Mouse (Mus musculus): ENCODE measurements around the gene Limd1.

The Limd1 gene

GRCm38 (mm10) chr9:123518969-123519894 lies 40.7 kb downstream of the Limd1 start:
- 83% methylated on average over 13 of the region's 13 CpGs for WGBS

GRCm38 (mm10) chr9:123520735-123521134 lies 42.2 kb downstream of the Limd1 start:
- WGBS, result 88% methylated on average over 3 of the region's 3 CpGs

GRCm38 (mm10) chr9:123523676-123524075 lies 45.2 kb downstream of the Limd1 start:
- WGBS, result 44% methylated on average over 3 of the region's 3 CpGs

GRCm38 (mm10) chr9:123525095-123525494 lies 46.6 kb downstream of the Limd1 start:
- 0% methylated on average over 1 of the region's 1 CpGs for WGBS

- 69% methylated on average over 5 of the region's 5 CpGs for WGBS
These were observed 48.0 kb downstream of the Limd1 start for GRCm38 (mm10) chr9:123526502-123526901.

- WGBS, result 15% methylated on average over 6 of the region's 6 CpGs
These were observed 49.8 kb downstream of the Limd1 start for GRCm38 (mm10) chr9:123528087-123528925.

- under 1% methylated on average over 17 of the region's 17 CpGs for WGBS
These were observed 50.4 kb downstream of the Limd1 start for GRCm38 (mm10) chr9:123528926-123529295.

GRCm38 (mm10) chr9:123529392-123530157 lies 51.1 kb downstream of the Limd1 start, which contains the start of gene Sacm1l:
Sacm1l (plus strand) TSS chr9:123529759.
- WGBS, result under 1% methylated on average over 77 of the region's 79 CpGs

GRCm38 (mm10) chr9:123530158-123530475 lies 51.6 kb downstream of the Limd1 start:
- under 1% methylated on average over 13 of the region's 13 CpGs for WGBS

- WGBS, result 10% methylated on average over 11 of the region's 11 CpGs
These were observed 52.1 kb downstream of the Limd1 start for GRCm38 (mm10) chr9:123530566-123531130.

- WGBS, result 71% methylated on average over 2 of the region's 2 CpGs
These were observed 58.1 kb downstream of the Limd1 start for GRCm38 (mm10) chr9:123536613-123537012.

GRCm38 (mm10) chr9:123538189-123538588 lies 59.7 kb downstream of the Limd1 start:
- 59% methylated on average over 4 of the region's 4 CpGs for WGBS

GRCm38 (mm10) chr9:123539093-123539492 lies 60.6 kb downstream of the Limd1 start:
- WGBS, result 22% methylated on average over 1 of the region's 1 CpGs

GRCm38 (mm10) chr9:123539823-123540222 lies 61.3 kb downstream of the Limd1 start:
- 73% methylated on average over 2 of the region's 2 CpGs for WGBS

- WGBS, result 44% methylated on average over 3 of the region's 3 CpGs
These were observed 76.1 kb downstream of the Limd1 start for GRCm38 (mm10) chr9:123554599-123554998.

Data from cerebral cortex, adult 2 months (tissue).